Mouse (Mus musculus) CD8-positive naive resting alpha-beta T cell, adult 2 months (primary cell): Measurements from ENCODE around the gene Lrrc45.
"Not testable (repeated sequence)": the region's sequence is repeated elsewhere in the genome, so short reads cannot be mapped to it uniquely, and the experiment has no call there.

Experiments used
- DNase-seq, 2 experiments: peaks; one replicate each; pipeline ENCODE4 v3.0.0; 2022; ENCODE audit warnings: low read depth in 2 of 2, low spot score in 2 of 2

Lrrc45 gene

GRCm38 (mm10) chr11:120726243-120727168 is 12.8 kb downstream of the Lrrc45 start:
- no peak for DNase-seq

- DNase-seq = no peak
Observed at GRCm38 (mm10) chr11:120727169-120727527, 13.4 kb downstream of the Lrrc45 start, which contains the start of gene Dcxr. Dcxr (minus strand) TSS chr11:120727281.

- no peak for DNase-seq
Observed at GRCm38 (mm10) chr11:120727564-120727963, 13.8 kb downstream of the Lrrc45 start.

- no peak for DNase-seq
Observed at GRCm38 (mm10) chr11:120728530-120729240, 15.0 kb downstream of the Lrrc45 start.

- not testable (repeated sequence) for DNase-seq
Observed at GRCm38 (mm10) chr11:120729432-120730050, 15.8 kb downstream of the Lrrc45 start.

GRCm38 (mm10) chr11:120730331-120730870 is 16.7 kb downstream of the Lrrc45 start:
- no peak for DNase-seq

- no peak for DNase-seq
Observed at GRCm38 (mm10) chr11:120731395-120731794, 17.7 kb downstream of the Lrrc45 start.

- DNase-seq = no peak
Observed at GRCm38 (mm10) chr11:120731858-120732680, 18.3 kb downstream of the Lrrc45 start, which contains the start of gene Cbr2. Cbr2 (minus strand) TSS chr11:120732114.

- DNase-seq = no peak
Observed at GRCm38 (mm10) chr11:120733521-120733920, 19.8 kb downstream of the Lrrc45 start.

- DNase-seq = no peak
Observed at GRCm38 (mm10) chr11:120736424-120736823, 22.7 kb downstream of the Lrrc45 start.

- no peak for DNase-seq
Observed at GRCm38 (mm10) chr11:120740981-120741380, 27.3 kb downstream of the Lrrc45 start.

- DNase-seq = no peak
Observed at GRCm38 (mm10) chr11:120744121-120744701, 30.5 kb downstream of the Lrrc45 start.

GRCm38 (mm10) chr11:120747974-120748373 is 34.2 kb downstream of the Lrrc45 start:
- DNase-seq = no peak

GRCm38 (mm10) chr11:120749430-120749829 is 35.7 kb downstream of the Lrrc45 start:
- DNase-seq = peak; percentile 26 to 47

GRCm38 (mm10) chr11:120751606-120752005 is 37.9 kb downstream of the Lrrc45 start:
- DNase-seq = no peak

- DNase-seq = peak in 1 of 2 experiments; percentile 37
Observed at GRCm38 (mm10) chr11:120760236-120760635, 46.5 kb downstream of the Lrrc45 start.

- no peak for DNase-seq
Observed at GRCm38 (mm10) chr11:120761811-120762671, 48.3 kb downstream of the Lrrc45 start.

- DNase-seq = not testable (repeated sequence)
Observed at GRCm38 (mm10) chr11:120762672-120763041, 48.9 kb downstream of the Lrrc45 start, which contains the start of gene Hmga1b. Hmga1b (plus strand) TSS chr11:120762794.
